Mouse (Mus musculus): ENCODE data around the gene Car14. TPM values are rescaled to one million over a fixed set of nuclear protein-coding genes. Genes with fewer than 3 reads are reported as not detected.
A peak's percentile ranks its signal among the peaks of the same experiment; 100 is the strongest.
"Not testable (repeated sequence)": the region's sequence is repeated elsewhere in the genome, so short reads cannot be mapped to it uniquely, and the experiment has no call there.

Gene Car14
- polyA plus RNA-seq (2015; fragmentation: Nextera tagmentation; extraction: Ambion mirVana) = 6.5 and 10.9 TPM in 2 replicates

DNA sequence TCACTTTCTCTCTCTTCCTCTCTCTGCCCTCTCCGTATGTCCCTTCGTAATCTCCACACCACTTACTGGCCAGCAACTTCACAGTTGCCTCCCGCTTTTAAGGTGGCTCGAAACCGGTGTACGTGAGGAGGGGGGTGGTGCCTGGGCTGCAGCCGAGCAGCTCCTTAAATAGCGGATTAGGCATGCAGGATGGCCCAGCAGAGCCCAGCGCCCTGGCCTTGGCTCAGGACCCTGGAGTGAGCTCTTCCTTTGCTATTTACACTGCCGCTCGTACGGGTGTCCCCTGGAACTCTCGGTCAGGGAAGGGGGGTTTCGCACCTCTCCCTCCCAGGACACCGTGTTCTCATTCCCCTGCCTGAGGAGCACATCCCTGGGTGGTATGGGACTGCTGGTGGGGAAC is at the start of gene Car14:
TSS of gene Car14 (minus strand) at position 124 of the 400 bp plus-strand sequence.
- under 1% methylated on average over 15 of the region's 15 CpGs for WGBS
- Histone ChIP-seq H3K9me3 (no peaks in the 10 kb centered on the region), H3K4me1 (replicated peaks) (peaks cover 31% of the 10 kb centered on the region), H3K36me3 (no peaks in the 10 kb centered on the region), H3K9ac (peak within 1 kb of the TSS; percentile 63), H3K4me2 (peak within 1 kb of the TSS; percentile 74), H3K27me3 (peaks cover 38% of the 10 kb centered on the region), H3K27ac (0 out of 2 replicates have a peak within 1 kb of the TSS, but pooled peaks have one; percentile 9), H3K4me3 (peak within 1 kb of the TSS; percentile 37)
- no peak for ATAC-seq (ENCODE audit: low FRiP score)

DNA sequence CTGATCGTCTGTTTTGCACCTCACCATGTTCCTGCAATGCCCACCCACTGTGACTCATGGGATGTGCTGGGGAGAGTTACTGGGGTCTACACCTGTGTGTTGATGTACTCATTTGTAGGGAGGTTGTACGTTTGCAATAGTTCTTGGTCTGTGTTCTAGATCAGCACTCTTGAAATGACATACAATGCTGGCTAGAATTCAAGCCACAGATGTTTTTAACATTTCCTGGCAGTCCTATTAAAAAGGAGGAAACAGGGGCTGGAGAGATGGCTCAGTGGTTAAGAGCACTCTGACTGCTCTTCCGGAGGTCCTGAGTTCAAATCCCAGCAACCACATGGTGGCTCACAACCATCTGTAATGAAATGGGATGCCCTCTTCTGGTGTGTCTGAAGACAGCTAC is 49.0 kb upstream of the Car14 start:
- Histone ChIP-seq H3K36me3 (no peaks in the 10 kb centered on the region), H3K4me1 (replicated peaks) (peaks cover 13% of the 10 kb centered on the region; the same call in 1 of the 2 replicates), H3K27ac (peak overlapping the region; percentile 99), H3K4me3 (no peak overlapping the region), H3K9me3 (no peaks in the 10 kb centered on the region), H3K27me3 (no peaks in the 10 kb centered on the region), H3K4me2 (no peak overlapping the region), H3K9ac (no peak overlapping the region)
- ATAC-seq (ENCODE audit: low FRiP score) = no peak
- 53% methylated on average over 3 of the region's 3 CpGs for WGBS

- no peak overlapping the region for H3K9ac ChIP-seq
- H3K27ac ChIP-seq = peak overlapping the region; percentile 99
Measured at GRCm38 (mm10) chr3:95953023-95953422, 48.5 kb upstream of the Car14 start.

DNA sequence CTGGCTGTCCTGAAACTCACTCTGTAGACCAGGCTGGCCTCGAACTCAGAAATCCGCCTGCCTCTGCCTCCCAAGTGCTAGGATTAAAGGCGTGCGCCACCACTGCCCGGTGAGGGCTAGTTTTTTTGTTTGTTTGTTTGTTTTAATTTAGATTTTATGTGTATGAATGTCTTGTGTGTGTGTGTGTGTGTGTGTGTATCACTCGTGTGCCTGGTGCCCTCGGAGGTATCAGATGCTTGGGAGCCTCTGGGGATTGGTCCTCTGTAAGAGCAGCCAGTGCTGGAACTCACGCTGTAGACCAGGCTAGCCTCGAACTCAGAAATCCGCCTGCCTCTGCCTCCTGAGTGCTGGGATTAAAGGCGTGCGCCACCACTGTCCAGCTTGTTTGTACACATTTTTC is 47.1 kb upstream of the Car14 start:
- H3K27ac ChIP-seq = peak overlapping the region; percentile 99
- ATAC-seq (ENCODE audit: low FRiP score) = peak; percentile 25
- peak overlapping the region; percentile 72 for H3K9ac ChIP-seq
- not testable (repeated sequence) for H3K27me3 ChIP-seq, H3K36me3 ChIP-seq, H3K9me3 ChIP-seq
- WGBS = 74% methylated on average over 12 of the region's 12 CpGs
- peaks cover 13% of the 10 kb centered on the region; the same call in 1 of the 2 replicates for H3K4me1 ChIP-seq (replicated peaks)
- H3K4me3 ChIP-seq = peak overlapping the region; percentile 48
- peak overlapping the region; percentile 68 for H3K4me2 ChIP-seq

More at GRCm38 (mm10) chr3:95953023-95953422, 48.5 kb upstream of the Car14 start:
- H3K4me3 ChIP-seq = no peak overlapping the region
- H3K4me2 ChIP-seq = no peak overlapping the region
- no peak for ATAC-seq (ENCODE audit: low FRiP score)
- H3K27me3 ChIP-seq = no peaks in the 10 kb centered on the region
- peaks cover 13% of the 10 kb centered on the region; the same call in 1 of the 2 replicates for H3K4me1 ChIP-seq (replicated peaks)
- H3K36me3 ChIP-seq = no peaks in the 10 kb centered on the region
- H3K9me3 ChIP-seq = no peaks in the 10 kb centered on the region

- peak overlapping the region; percentile 48 for H3K4me3 ChIP-seq
- WGBS = 1% methylated on average over 49 of the region's 49 CpGs
- no peaks in the 10 kb centered on the region for H3K9me3 ChIP-seq
- ATAC-seq (ENCODE audit: low FRiP score) = peak; percentile 97
- H3K27ac ChIP-seq = peak overlapping the region; percentile 99
- H3K4me2 ChIP-seq = peak overlapping the region; percentile 68
- peak overlapping the region; percentile 72 for H3K9ac ChIP-seq
- H3K36me3 ChIP-seq = peaks cover 1% of the 10 kb centered on the region
- no peaks in the 10 kb centered on the region for H3K27me3 ChIP-seq
- peaks cover 13% of the 10 kb centered on the region; the same call in 1 of the 2 replicates for H3K4me1 ChIP-seq (replicated peaks)
Measured at GRCm38 (mm10) chr3:95950763-95951551, 46.5 kb upstream of the Car14 start.

- no peak for ATAC-seq (ENCODE audit: low FRiP score)
- no peaks in the 10 kb centered on the region for H3K27me3 ChIP-seq
- peaks cover 16% of the 10 kb centered on the region for H3K36me3 ChIP-seq
- WGBS = 94% methylated on average over 5 of the region's 5 CpGs
- H3K4me3 ChIP-seq = no peak overlapping the region
- no peak overlapping the region for H3K9ac ChIP-seq
- H3K9me3 ChIP-seq = no peaks in the 10 kb centered on the region
- H3K27ac ChIP-seq = no peak overlapping the region
- H3K4me2 ChIP-seq = no peak overlapping the region
- H3K4me1 ChIP-seq (replicated peaks) = peaks cover 11% of the 10 kb centered on the region; the same call in 1 of the 2 replicates
Measured at GRCm38 (mm10) chr3:95948325-95948724, 43.8 kb upstream of the Car14 start.

- H3K4me2 ChIP-seq = no peak overlapping the region
- no peaks in the 10 kb centered on the region for H3K4me1 ChIP-seq (replicated peaks)
- no peak overlapping the region for H3K27ac ChIP-seq
- no peak for ATAC-seq (ENCODE audit: low FRiP score)
- peaks cover 40% of the 10 kb centered on the region for H3K36me3 ChIP-seq
- H3K9ac ChIP-seq = peak overlapping the region; percentile 29; the same call in 1 of the 2 replicates
- WGBS = 68% methylated on average over 14 of the region's 14 CpGs
- no peaks in the 10 kb centered on the region for H3K9me3 ChIP-seq
- H3K27me3 ChIP-seq = no peaks in the 10 kb centered on the region
- no peak overlapping the region for H3K4me3 ChIP-seq
Measured at GRCm38 (mm10) chr3:95945731-95946240, 41.3 kb upstream of the Car14 start.

DNA sequence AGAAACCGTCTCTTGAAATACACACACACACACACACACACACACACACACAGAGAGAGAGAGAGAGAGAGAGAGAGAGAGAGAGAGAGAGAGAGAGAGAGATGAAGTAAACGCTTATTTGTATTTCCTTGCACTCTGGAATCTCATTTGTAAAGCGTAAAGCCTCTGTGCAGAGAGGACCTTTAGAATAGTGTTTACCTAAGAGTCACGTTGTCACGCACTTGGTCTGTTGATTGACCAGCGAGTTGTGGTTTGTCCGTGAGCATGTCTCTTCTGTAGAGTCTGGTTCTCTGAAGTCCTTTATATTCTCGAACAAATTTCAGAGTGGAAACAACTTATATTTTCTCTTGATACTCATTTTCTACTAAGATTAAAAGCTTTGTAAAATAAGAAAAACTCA is 40.3 kb upstream of the Car14 start:
- Histone ChIP-seq H3K4me1 (replicated peaks) (no peaks in the 10 kb centered on the region), H3K27me3 (no peaks in the 10 kb centered on the region), H3K9me3 (no peaks in the 10 kb centered on the region), H3K4me3 (no peak overlapping the region), H3K27ac (no peak overlapping the region), H3K9ac (no peak overlapping the region), H3K4me2 (no peak overlapping the region), H3K36me3 (peaks cover 50% of the 10 kb centered on the region)
- ATAC-seq (ENCODE audit: low FRiP score) = no peak
- WGBS = 90% methylated on average over 8 of the region's 8 CpGs

- Histone ChIP-seq H3K27me3 (no peaks in the 10 kb centered on the region), H3K4me2 (no peak overlapping the region), H3K9me3 (no peaks in the 10 kb centered on the region), H3K36me3 (peaks cover 65% of the 10 kb centered on the region), H3K27ac (no peak overlapping the region), H3K4me3 (no peak overlapping the region), H3K4me1 (replicated peaks) (no peaks in the 10 kb centered on the region), H3K9ac (no peak overlapping the region)
- ATAC-seq (ENCODE audit: low FRiP score) = no peak
- 93% methylated on average over 7 of the region's 7 CpGs for WGBS
Measured at GRCm38 (mm10) chr3:95943226-95943625, 38.7 kb upstream of the Car14 start.

- no peaks in the 10 kb centered on the region for H3K9me3 ChIP-seq
- H3K4me3 ChIP-seq = no peak overlapping the region
- no peak for ATAC-seq (ENCODE audit: low FRiP score)
- 84% methylated on average over 6 of the region's 6 CpGs for WGBS
- peaks cover 70% of the 10 kb centered on the region for H3K36me3 ChIP-seq
- H3K9ac ChIP-seq = no peak overlapping the region
- no peak overlapping the region for H3K27ac ChIP-seq
- H3K4me1 ChIP-seq (replicated peaks) = no peaks in the 10 kb centered on the region
- H3K27me3 ChIP-seq = no peaks in the 10 kb centered on the region
- no peak overlapping the region for H3K4me2 ChIP-seq
Measured at GRCm38 (mm10) chr3:95942749-95943148, 38.3 kb upstream of the Car14 start.

DNA sequence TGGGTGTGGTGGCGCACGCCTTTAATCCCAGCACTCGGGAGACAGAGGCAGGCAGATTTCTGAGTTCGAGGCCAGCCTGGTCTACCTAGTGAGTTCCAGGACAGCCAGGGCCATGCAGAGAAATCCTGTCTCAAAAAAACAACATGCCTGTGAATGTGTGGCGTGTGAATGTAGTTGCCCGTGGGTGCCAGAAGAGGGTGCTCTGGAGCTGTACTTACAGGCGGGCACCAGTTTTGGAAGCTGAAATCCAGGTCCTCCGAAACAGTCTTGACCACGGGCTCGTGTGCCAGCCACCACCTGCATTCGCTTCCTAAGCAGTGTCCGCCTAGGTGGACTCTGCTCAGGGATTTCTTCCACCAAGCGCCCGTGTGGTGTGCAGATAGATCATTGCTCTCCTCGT is 34.3 kb upstream of the Car14 start:
- peaks cover 88% of the 10 kb centered on the region for H3K36me3 ChIP-seq
- no peaks in the 10 kb centered on the region for H3K4me1 ChIP-seq (replicated peaks)
- H3K9ac ChIP-seq = no peak overlapping the region
- no peak overlapping the region for H3K4me3 ChIP-seq
- H3K9me3 ChIP-seq = no peaks in the 10 kb centered on the region
- WGBS = 95% methylated on average over 15 of the region's 15 CpGs
- no peaks in the 10 kb centered on the region for H3K27me3 ChIP-seq
- no peak overlapping the region for H3K4me2 ChIP-seq
- ATAC-seq (ENCODE audit: low FRiP score) = no peak
- H3K27ac ChIP-seq = no peak overlapping the region

DNA sequence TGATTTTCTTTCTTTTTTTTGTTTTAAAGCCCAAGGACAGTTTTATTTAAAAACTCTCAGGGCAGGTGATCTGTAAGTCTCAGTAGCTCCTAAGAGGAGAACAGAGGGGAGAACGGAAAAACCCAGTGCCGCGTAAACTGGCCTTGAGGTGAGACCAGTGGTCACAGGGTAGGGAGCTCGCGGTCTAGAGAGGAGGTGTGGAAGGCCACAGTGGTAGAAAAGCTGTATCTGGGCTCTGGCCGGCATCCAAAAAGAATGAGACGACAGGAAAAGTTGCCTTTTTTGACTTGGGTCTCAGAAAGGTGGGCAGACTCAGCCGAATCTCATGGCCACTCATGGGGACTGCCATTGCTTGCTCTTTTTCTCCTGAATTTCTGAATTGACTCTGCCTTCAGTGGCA is 33.7 kb upstream of the Car14 start:
- Histone ChIP-seq H3K9me3 (no peaks in the 10 kb centered on the region), H3K4me3 (no peak overlapping the region), H3K4me1 (replicated peaks) (0 out of 2 replicates have a peak, but pooled peaks cover 3% of the 10 kb centered on the region), H3K4me2 (no peak overlapping the region), H3K36me3 (peaks cover 86% of the 10 kb centered on the region), H3K27ac (no peak overlapping the region), H3K9ac (no peak overlapping the region), H3K27me3 (no peaks in the 10 kb centered on the region)
- WGBS = 98% methylated on average over 8 of the region's 8 CpGs
- ATAC-seq (ENCODE audit: low FRiP score) = no peak

- H3K4me1 ChIP-seq (replicated peaks) = peaks cover 30% of the 10 kb centered on the region
- H3K27ac ChIP-seq = no peak overlapping the region
- peaks cover 50% of the 10 kb centered on the region for H3K36me3 ChIP-seq
- H3K9me3 ChIP-seq = no peaks in the 10 kb centered on the region
- WGBS = 97% methylated on average over 1 of the region's 1 CpGs
- ATAC-seq (ENCODE audit: low FRiP score) = no peak
- no peak overlapping the region for H3K9ac ChIP-seq
- H3K4me2 ChIP-seq = no peak overlapping the region
- no peak overlapping the region for H3K4me3 ChIP-seq
- no peaks in the 10 kb centered on the region for H3K27me3 ChIP-seq
Measured at GRCm38 (mm10) chr3:95934448-95934847, 30.0 kb upstream of the Car14 start.
